Mouse (Mus musculus): ENCODE data around the gene Klc4. TPM values are rescaled to one million over a fixed set of nuclear protein-coding genes. Genes with fewer than 3 reads are reported as not detected.

Klc4 gene
- polyA plus RNA-seq (2012; rRNA removed), result 104 and 125 TPM in 2 replicates

GRCm38 (mm10) chr17:46645561-46646321 lies at the start of gene Klc4, which contains the start of gene Mrpl2:
Gene Klc4, minus strand, starts transcription at chr17:46646022.
Gene Mrpl2, plus strand, starts transcription at chr17:46646229.

GRCm38 (mm10) chr17:46680760-46681373 lies 35.0 kb upstream of the Klc4 start, which contains the start of gene Klhdc3:
Gene Klhdc3, minus strand, starts transcription at chr17:46680914.

DNA sequence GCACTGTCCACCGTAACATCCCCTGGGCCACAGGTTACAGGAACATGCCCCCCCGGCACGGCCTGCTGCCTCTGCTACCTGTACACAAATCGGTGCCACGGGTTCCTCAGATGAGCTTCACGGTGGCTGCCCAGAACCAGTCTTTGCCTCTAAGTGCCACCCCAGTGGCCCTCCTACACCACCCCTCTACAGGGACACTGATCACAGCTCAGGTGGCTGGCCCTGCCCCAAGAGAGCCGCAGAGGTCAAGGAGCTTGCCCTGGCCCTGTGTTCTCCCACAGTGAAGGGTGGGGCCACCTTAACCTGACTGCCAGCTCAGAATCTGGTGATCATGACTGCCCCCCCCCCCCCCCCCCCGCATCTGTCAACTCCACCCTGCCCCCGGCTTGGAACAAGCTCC lies 32.6 kb upstream of the Klc4 start, which contains the start of gene Mea1:
Gene Mea1, plus strand, starts transcription at position 378 of the 400 bp plus-strand sequence.

GRCm38 (mm10) chr17:46673850-46674529 lies 28.2 kb upstream of the Klc4 start, which contains the start of gene Rrp36:
Gene Rrp36, minus strand, starts transcription at chr17:46674352.

DNA sequence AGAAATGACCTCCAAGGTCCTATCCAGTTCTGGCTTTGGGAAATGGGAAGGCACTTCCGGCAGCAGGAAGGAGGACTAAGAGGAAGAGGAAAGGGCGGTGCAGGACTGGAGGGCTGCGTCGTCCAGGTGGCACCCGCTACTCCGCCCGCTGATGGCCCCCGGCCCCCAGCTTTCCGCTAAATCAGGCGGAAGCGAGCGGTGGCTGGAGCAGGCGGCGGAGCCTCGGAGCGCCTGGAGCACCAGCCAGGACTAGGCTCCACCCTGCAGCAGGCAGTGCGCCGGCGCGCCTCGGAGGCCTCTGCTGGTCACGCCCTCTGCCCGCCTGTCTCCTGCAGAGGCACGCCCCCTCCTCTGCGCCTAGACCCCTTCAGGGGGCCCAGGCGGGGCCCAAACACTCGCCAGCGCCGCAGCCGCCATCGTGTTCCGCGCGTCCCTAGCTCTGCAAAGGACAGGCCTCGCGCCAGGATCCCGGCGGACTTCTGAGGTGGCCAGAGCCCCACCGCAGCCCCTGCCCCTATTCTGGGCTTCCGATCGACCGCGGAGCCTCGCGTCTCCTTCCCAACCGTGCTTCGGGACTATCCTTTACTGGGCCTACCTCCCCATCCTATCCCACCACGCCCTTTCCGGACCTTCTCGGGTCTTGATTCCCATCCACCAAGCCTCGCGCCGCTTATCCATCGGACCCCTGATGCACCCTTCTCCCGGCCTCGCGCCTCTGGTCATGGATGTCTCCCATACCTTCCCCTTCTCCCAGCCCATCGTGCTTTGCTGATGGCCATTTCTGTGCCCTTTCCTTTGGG lies 4.6 kb upstream of the Klc4 start, which contains the start of gene Cul7:
Gene Cul7, plus strand, starts transcription at position 106 of the 800 bp plus-strand sequence.

GRCm38 (mm10) chr17:46628791-46629684 lies 16.8 kb downstream of the Klc4 start, which contains the start of gene Ptk7:
Gene Ptk7, minus strand, starts transcription at chr17:46629504.

Other genes starting within 250 kb of the Klc4 start
- gene Crip3, start 217.1 kb downstream of the Klc4 start, polyA plus RNA-seq (2012; rRNA removed), result 0.50 and 0.83 TPM in 2 replicates
- 0.08 TPM in 1 of 2 replicates, not detected in the other for gene Slc22a7, start 207.6 kb downstream of the Klc4 start, polyA plus RNA-seq (2012; rRNA removed)
- 0.38 and 0.45 TPM in 2 replicates for gene Ttbk1, start 158.3 kb downstream of the Klc4 start, polyA plus RNA-seq (2012; rRNA removed)
- gene Dnph1, start 149.3 kb downstream of the Klc4 start, polyA plus RNA-seq (2012; rRNA removed), result 4.1 TPM in 2 replicates
- gene Cul9, start 99.6 kb downstream of the Klc4 start, polyA plus RNA-seq (2012; rRNA removed), result 12.2 and 12.8 TPM in 2 replicates
- gene Srf, start 89.8 kb downstream of the Klc4 start, polyA plus RNA-seq (2012; rRNA removed), result 229 and 257 TPM in 2 replicates
- gene Ptk7, start 16.5 kb downstream of the Klc4 start, polyA plus RNA-seq (2012; rRNA removed), result 18.7 and 23.5 TPM in 2 replicates
- gene Mrpl2, start 207 bp upstream of the Klc4 start, polyA plus RNA-seq (2012; rRNA removed), result 114 and 139 TPM in 2 replicates
- gene Cul7, start 4.3 kb upstream of the Klc4 start, polyA plus RNA-seq (2012; rRNA removed), result 23.0 and 25.6 TPM in 2 replicates
- gene Rrp36, start 28.3 kb upstream of the Klc4 start, polyA plus RNA-seq (2012; rRNA removed), result 35.6 and 39.8 TPM in 2 replicates
- 74.0 and 78.7 TPM in 2 replicates for gene Mea1, start 32.8 kb upstream of the Klc4 start, polyA plus RNA-seq (2012; rRNA removed)
- 74.5 and 80.0 TPM in 2 replicates for gene Klhdc3, start 34.9 kb upstream of the Klc4 start, polyA plus RNA-seq (2012; rRNA removed)
- 49.5 and 53.3 TPM in 2 replicates for gene Ppp2r5d, start 59.1 kb upstream of the Klc4 start, polyA plus RNA-seq (2012; rRNA removed)
- gene Pex6, start 65.4 kb upstream of the Klc4 start, polyA plus RNA-seq (2012; rRNA removed), result 90.8 and 100 TPM in 2 replicates
- 2.2 and 3.6 TPM in 2 replicates for gene Gnmt, start 83.1 kb upstream of the Klc4 start, polyA plus RNA-seq (2012; rRNA removed)
- gene Cnpy3, start 106.2 kb upstream of the Klc4 start, polyA plus RNA-seq (2012; rRNA removed), result 33.1 and 38.2 TPM in 2 replicates
- 0.14 TPM in 1 of 2 replicates, not detected in the other for gene Ptcra, start 117.7 kb upstream of the Klc4 start, polyA plus RNA-seq (2012; rRNA removed)
- 173 and 174 TPM in 2 replicates for gene 2310039H08Rik, start 126.6 kb upstream of the Klc4 start, polyA plus RNA-seq (2012; rRNA removed)
- 12.5 and 14.0 TPM in 2 replicates for gene Rpl7l1, start 136.7 kb upstream of the Klc4 start, polyA plus RNA-seq (2012; rRNA removed)
- gene Bicral, start 212.5 kb upstream of the Klc4 start, polyA plus RNA-seq (2012; rRNA removed), result 9.0 and 9.2 TPM in 2 replicates
- gene Tbcc, start 244.7 kb upstream of the Klc4 start, polyA plus RNA-seq (2012; rRNA removed), result 22.9 and 29.6 TPM in 2 replicates